Mouse (Mus musculus) limb, embryonic 14.5 days (tissue): Measurements from ENCODE around the gene Dennd4c. TPM values are rescaled to one million over a fixed set of nuclear protein-coding genes. Genes with fewer than 3 reads are reported as not detected.

Experiments used
- ATAC-seq: fragments of 200-750 bp; cut with Nextera tagmentation; 2 replicates; pipeline ENCODE4 v1.8.0; 2017; ENCODE audit warnings: low read depth, moderate number of reproducible peaks, moderate TSS enrichment; ENCODE audit not compliant: low FRiP score
- DNase-seq: peaks from one replicate; pipeline ENCODE4 v3.0.0-alpha.2; 2015; ENCODE audit warnings: low spot score
- H3K27ac ChIP-seq: fragments of 300-500 bp; sonication (generic); replicated peaks from 2 replicates; pipeline ENCODE4 v1.5.1; 2014; ENCODE audit warnings: low read depth, mild to moderate bottlenecking, low read length, moderate library complexity, mixed read lengths
- H3K27me3 ChIP-seq: fragments of 300-500 bp; sonication (generic); 2 replicates; pipeline ENCODE4 v1.6.1; 2014; ENCODE audit warnings: low read length, mixed read lengths; ENCODE audit not compliant: control insufficient read depth, insufficient read depth
- H3K36me3 ChIP-seq: fragments of 300-500 bp; sonication (generic); 2 replicates; pipeline ENCODE4 v1.6.1; 2014; ENCODE audit warnings: mild to moderate bottlenecking, low read length, moderate library complexity, mixed read lengths; ENCODE audit not compliant: control insufficient read depth, insufficient read depth
- H3K4me1 ChIP-seq: fragments of 300-500 bp; sonication (generic); 2 replicates; pipeline ENCODE4 v1.6.1; 2014; ENCODE audit warnings: antibody characterized with exemption, low read length, mixed read lengths; ENCODE audit not compliant: control insufficient read depth, insufficient read depth
- H3K4me2 ChIP-seq: fragments of 300-500 bp; sonication (generic); replicated peaks from 2 replicates; pipeline ENCODE4 v1.6.1; 2014; ENCODE audit warnings: low read depth, mild to moderate bottlenecking, low read length, moderate library complexity; ENCODE audit not compliant: severe bottlenecking
- H3K4me3 ChIP-seq: fragments of 300-500 bp; sonication (generic); replicated peaks from 2 replicates; pipeline ENCODE4 v1.5.1; 2014; ENCODE audit warnings: low read length
- H3K9ac ChIP-seq: fragments of 300-500 bp; sonication (generic); 2 replicates; pipeline ENCODE4 v1.6.1; 2014; ENCODE audit warnings: mild to moderate bottlenecking, low read depth, low read length, moderate library complexity; ENCODE audit not compliant: severe bottlenecking
- H3K9me3 ChIP-seq: fragments of 300-500 bp; sonication (generic); 2 replicates; pipeline ENCODE4 v1.6.1; 2016; ENCODE audit warnings: low read length; ENCODE audit not compliant: control insufficient read depth
- POLR2A ChIP-seq: fragments of 200-500 bp; IDR thresholded peaks from 2 replicates; pipeline ENCODE4 v1.8.0; 2012; ENCODE audit warnings: inconsistent platforms, mild to moderate bottlenecking, moderate library complexity, borderline replicate concordance; ENCODE audit not compliant: insufficient read depth, insufficient read length; ENCODE audit errors: extremely low read depth
- WGBS: fragments of 180-500 bp; shearing (Covaris S2); extraction: QIAGEN DNeasy Blood & Tissue Kit; methylation state at CpG from one replicate; pipeline ENCODE4 v1.1.7; 2014; 5-methylcytosine and 5-hydroxymethylcytosine counted together
- polyA plus RNA-seq, 2 experiments: library from polyadenylated mRNA; depleted of rRNA in 1 of 2; stranded (reverse) in 1 of 2; unstranded in 1 of 2; fragments of >200 nt; fragmentation: Nextera tagmentation in 1 of 2; extraction: Ambion mirVana in 1 of 2; gene quantifications; 2 replicates each; pipeline versions ENCODE4 v1.2.1 to v1.2.3; 2012 to 2014

The Dennd4c gene
- polyA plus RNA-seq, 2 experiments, result 8.7 to 11.9 TPM

DNA sequence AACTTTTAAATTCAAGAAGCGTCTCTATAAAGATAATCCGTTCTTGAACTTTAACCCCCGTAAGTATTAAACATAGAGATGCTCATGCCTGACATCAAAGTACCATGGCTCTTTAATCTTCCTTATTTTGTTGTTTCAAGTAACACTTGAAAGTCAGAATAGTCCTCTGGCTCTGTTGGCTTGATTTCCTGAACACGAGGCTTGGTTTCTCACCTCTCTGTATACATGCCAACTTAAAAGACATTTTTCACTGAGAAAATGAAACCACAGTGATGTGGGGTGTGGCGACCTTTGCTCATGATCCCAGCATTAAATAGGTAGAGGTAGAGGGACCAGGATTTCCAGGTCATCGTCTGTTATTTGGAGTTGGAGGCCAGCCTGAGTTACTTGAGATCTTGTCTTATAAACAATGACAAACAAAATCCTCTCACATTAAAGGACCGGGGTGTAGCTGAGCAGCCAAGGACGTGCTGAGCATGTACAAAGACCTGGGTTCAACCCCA, 26.4 kb upstream of the Dennd4c start:
- Histone ChIP-seq H3K4me3 (no peak overlapping the region), H3K9ac (no peak overlapping the region), H3K9me3 (no peaks in the 10 kb centered on the region), H3K4me1 (no peaks in the 10 kb centered on the region), H3K27ac (no peak overlapping the region), H3K4me2 (no peak overlapping the region), H3K36me3 (no peaks in the 10 kb centered on the region), H3K27me3 (no peaks in the 10 kb centered on the region)
- ATAC-seq (no peak), DNase-seq (no peak)
- WGBS, result 58% methylated on average over 8 of the region's 8 CpGs
- no peak for TF ChIP-seq POLR2A

DNA sequence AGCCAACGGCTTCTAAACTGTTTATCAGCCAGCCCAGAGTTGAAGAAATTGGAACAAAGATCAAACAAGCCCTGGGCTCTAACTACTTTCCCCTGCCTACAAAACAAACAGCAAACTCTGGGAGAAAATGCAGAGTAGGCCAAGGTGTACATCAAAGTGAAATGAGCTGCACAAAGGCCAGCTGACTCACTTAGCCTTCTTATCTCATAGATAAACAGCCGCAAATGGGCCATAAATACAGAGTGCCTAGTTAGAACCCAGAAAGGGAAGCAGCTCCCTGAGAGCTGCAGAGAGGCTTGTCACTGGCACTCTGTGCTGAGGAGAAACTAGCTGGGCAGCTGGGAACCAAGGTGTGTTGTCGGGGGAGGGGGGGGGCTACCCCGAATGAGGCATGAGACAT, 23.2 kb upstream of the Dennd4c start:
- DNase-seq (no peak), ATAC-seq (no peak)
- Histone ChIP-seq H3K4me2 (no peak overlapping the region), H3K27me3 (no peaks in the 10 kb centered on the region), H3K4me1 (no peaks in the 10 kb centered on the region), H3K9ac (no peak overlapping the region), H3K36me3 (no peaks in the 10 kb centered on the region), H3K27ac (no peak overlapping the region), H3K4me3 (no peak overlapping the region), H3K9me3 (no peaks in the 10 kb centered on the region)
- no peak for TF ChIP-seq POLR2A
- WGBS, result 22% methylated on average over 4 of the region's 4 CpGs

DNA sequence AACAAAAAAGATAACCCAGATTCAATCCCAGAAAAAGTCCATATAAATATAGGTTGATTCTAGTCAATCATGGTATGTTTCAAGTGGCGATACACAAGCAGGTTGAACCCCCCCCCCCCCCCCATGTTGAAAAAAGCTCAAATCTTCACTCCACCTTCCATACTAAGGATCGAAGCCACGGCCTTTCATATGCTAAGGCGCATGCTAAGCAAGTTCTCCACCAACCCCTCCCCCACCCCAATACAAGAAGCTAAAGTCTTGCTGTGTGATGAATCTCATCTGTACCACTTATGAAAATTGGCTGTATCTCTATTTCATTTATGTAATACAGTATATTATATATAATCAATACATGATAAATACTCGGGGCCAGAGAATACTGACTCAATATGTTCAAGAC, 22.2 kb upstream of the Dennd4c start:
- no peaks in the 10 kb centered on the region for H3K9me3 ChIP-seq
- no peak overlapping the region for H3K4me2 ChIP-seq
- H3K4me1 ChIP-seq, result no peaks in the 10 kb centered on the region
- no peak overlapping the region for H3K4me3 ChIP-seq
- no peak overlapping the region for H3K27ac ChIP-seq
- DNase-seq, result no peak
- 92% methylated on average over 5 of the region's 5 CpGs for WGBS
- H3K27me3 ChIP-seq, result no peaks in the 10 kb centered on the region
- TF ChIP-seq POLR2A, result no peak
- ATAC-seq, result no peak
- H3K36me3 ChIP-seq, result no peaks in the 10 kb centered on the region
- no peak overlapping the region for H3K9ac ChIP-seq

DNA sequence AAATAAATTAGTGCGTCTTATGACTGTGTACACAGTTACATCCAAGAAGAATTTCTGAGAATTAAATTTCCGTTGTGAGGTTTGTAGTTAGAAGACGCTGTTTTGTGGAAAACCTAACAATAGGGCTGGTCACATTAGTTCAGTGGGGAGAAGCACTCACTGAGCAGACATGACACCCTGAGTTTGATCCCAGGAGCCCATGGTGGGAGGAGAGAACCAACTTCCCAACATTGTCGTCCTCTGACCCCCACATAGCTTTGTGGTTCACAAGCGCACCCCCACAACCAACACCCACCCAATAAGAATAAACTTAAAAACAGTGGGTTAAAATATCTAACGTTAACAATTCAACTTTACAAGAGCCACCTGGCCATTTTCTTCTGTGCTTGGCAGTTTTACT, 18.5 kb upstream of the Dennd4c start:
- TF ChIP-seq POLR2A, result no peak
- Histone ChIP-seq H3K9ac (no peak overlapping the region), H3K36me3 (no peaks in the 10 kb centered on the region), H3K4me1 (no peaks in the 10 kb centered on the region), H3K4me3 (no peak overlapping the region), H3K9me3 (no peaks in the 10 kb centered on the region), H3K4me2 (no peak overlapping the region), H3K27me3 (no peaks in the 10 kb centered on the region), H3K27ac (no peak overlapping the region)
- 57% methylated on average over 6 of the region's 6 CpGs for WGBS
- no peak for DNase-seq
- ATAC-seq, result no peak

DNA sequence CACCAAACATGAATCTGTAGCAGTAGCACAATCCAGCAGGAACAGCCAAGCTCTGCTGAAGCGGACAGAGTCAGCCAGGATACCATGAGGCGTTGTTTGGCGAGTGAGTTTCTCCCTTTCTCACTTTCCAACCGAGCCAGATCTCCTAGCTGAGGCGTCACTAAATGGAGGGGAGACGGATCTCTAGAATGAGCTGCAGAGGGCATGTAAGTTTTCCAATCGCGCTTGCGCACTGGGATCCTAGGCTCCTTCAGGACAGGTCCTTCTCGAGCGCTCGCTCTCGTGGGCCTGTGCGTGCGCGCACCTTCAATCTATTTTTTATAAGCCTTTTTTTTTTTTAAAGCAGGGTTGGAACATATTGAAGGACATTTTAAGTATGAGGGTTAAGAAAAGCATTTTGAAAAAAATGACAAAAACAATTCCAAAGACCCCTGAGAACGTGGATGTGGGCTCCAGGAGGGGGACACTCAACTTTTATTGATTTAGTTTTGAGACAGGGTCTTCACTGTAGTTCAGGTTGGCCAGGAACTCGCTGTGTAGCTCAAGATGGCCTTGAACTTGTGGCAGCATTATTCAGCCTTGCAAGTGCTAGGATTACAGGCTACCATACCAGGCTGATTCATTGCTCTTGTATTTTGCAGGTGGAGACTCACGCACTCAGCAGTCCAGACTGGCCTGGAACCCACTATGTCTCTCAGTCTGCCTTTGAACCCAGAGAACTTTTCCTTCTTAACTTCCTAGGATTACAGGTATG, 14.1 kb upstream of the Dennd4c start:
- WGBS, result 84% methylated on average over 19 of the region's 19 CpGs

More for the DNA sequence above, 14.1 kb upstream of the Dennd4c start:
- TF ChIP-seq POLR2A, result no peak
- Histone ChIP-seq H3K27me3 (no peaks in the 10 kb centered on the region), H3K36me3 (no peaks in the 10 kb centered on the region), H3K9me3 (no peaks in the 10 kb centered on the region), H3K4me3 (no peak overlapping the region), H3K4me2 (no peak overlapping the region), H3K9ac (no peak overlapping the region), H3K4me1 (no peaks in the 10 kb centered on the region), H3K27ac (no peak overlapping the region)
- ATAC-seq (no peak), DNase-seq (no peak)
